Mouse (Mus musculus) common myeloid progenitor, adult 5-6 weeks (primary cell): ENCODE measurements around the gene Tacr2. TPM values are rescaled to one million over a fixed set of nuclear protein-coding genes. Genes with fewer than 3 reads are reported as not detected.

Experiments used
- ATAC-seq: replicated peaks from 2 replicates; pipeline ENCODE4 v1.8.0; 2016; ENCODE audit warnings: low read depth, mild to moderate bottlenecking, moderate TSS enrichment, inconsistent platforms; ENCODE audit not compliant: poor library complexity, severe bottlenecking
- total RNA-seq: library from RNA; stranded (forward); fragments of 200-1000, 187-1606 nt; gene quantifications from 2 replicates; pipeline ENCODE4 v1.2.3, GENCODE M21; 2017

Gene Tacr2
- total RNA-seq, 1 experiment from 2014 or later: not detected

DNA sequence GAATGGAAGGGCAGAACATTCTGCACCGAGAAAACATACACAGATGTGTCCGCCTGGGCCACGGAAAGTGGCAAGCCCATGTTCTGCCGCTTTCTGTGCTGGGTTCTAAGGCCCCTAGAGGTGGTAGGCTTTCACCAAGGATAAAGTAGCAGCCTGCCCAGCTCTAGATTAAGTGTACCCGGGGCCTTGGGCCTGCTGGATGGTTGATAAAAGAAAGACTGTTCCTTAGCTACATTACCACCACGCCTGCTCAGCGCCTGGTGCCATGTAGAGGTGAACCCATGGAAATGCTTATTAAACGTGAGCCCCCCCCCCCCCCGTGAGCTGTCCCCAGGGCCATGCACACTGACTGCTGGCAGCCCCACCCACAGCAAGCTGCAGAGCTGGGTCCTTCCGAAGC lies 15.0 kb upstream of the Tacr2 start:
- ATAC-seq: peak; percentile 63; the same call in 1 of the 2 replicates

DNA sequence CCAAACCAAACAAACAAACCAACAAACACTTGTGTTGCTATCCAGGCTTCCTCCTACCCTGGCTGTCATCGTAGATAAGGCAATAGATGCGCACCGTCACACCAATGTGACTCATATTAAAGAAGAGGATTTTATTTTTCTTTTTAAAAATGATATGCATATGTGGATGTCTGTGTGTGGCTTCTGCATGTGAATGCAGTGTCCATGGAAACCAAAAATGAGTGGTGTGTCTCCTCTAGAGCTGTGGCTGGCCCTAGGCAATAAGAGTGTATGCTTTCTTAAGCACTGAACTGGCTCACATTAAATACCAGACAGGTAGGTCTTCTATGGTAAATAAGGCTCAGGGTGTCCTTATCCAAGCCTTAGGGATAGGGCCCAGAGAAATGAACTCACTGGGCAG lies 13.6 kb upstream of the Tacr2 start:
- ATAC-seq: no peak

DNA sequence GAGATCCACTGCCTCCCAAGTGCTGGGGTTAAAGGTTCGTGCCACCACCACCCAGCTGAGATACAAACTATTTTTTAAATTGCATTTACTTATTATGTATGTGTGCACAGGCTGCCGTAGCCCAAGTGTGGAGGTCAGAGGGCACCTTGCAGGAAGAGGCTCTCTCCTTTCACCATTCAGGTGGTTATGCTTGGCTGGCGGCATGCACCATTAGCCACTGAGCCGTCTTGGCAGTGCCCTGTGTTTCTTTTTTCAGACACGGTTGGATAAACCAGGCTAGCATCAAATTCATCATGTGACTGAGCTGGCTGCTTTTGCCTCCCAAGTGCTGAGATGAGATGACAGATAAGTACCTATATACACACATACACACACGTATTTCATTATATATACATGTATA lies 13.0 kb upstream of the Tacr2 start:
- ATAC-seq: no peak

DNA sequence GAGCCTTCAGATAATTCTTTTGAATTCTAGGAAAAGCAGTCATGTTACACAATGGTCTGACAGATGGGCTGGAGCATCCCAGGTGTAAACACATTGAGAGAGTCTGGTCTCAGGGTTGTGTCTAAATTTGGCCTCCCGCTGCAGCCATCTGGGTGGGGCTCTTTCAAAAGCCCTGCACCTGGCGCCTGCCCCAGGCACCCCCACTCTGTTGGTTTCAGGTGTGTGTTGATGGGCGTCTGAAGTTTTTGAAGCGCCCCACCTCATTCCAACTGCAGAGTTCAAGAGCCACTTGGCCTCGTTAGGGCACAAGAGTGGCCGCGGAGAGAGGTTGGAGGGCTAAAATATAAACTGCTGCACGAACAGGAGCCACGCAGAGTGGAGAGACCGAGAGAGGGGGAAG lies 9.9 kb upstream of the Tacr2 start:
- ATAC-seq: no peak

DNA sequence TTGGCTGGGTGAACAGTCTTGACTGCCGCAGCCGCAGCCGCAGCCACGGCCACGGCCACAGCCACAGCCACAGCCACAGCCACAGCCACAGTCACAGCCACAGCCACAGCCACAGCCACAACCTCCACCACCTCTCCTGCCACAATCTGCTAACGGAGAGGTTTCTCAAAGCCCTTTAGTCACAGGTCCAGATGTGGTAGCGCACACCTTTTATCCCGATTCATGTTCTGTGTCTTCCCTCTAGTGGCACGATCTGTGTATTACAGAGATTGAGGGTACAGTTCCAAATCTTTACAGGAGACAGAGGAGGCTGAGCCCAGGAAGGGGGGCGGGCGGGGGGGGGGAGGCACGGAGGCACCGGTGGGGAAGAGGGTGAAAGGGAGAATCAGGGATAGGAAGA lies 9.3 kb upstream of the Tacr2 start:
- ATAC-seq: peak; percentile 64; the same call in 1 of the 2 replicates

DNA sequence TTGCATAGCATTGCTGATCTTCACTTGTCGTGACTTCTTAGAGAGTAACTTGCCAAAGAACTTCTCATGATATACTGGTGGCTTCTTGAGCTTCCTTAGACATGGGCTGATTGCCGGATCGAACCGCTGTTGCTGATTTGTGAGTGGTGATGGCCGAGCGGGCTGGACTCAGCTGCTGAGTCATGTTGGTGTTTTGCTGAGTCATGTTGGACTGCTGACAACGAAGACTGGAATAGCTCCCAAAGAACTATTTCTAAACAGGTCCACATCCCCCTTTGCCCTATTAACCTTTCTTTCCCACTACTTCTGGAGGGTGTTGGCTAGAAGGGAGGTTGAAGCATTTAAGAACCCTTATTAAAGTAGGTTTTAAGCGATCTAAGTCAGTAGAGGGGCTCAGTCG lies 8.2 kb upstream of the Tacr2 start:
- ATAC-seq: no peak

DNA sequence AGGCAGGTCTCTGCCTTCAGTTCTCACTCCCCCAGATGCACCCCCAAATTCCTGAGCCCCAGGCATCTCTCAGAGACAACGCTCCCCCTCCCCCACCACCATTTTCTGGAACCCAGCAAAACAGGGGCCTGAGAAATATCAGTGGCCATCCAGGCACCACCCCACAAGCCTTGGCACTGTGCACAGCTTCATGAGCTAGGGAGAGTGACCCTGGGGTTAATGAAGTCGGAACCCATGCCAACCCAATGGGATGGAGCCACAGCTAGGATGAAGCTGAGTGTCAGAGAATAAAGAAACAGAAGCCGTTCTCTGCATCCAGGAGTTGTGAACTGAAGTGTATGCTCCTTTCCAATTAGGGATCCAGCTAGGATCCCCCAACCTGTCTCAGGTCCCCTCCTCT lies 5.1 kb upstream of the Tacr2 start:
- ATAC-seq: no peak

DNA sequence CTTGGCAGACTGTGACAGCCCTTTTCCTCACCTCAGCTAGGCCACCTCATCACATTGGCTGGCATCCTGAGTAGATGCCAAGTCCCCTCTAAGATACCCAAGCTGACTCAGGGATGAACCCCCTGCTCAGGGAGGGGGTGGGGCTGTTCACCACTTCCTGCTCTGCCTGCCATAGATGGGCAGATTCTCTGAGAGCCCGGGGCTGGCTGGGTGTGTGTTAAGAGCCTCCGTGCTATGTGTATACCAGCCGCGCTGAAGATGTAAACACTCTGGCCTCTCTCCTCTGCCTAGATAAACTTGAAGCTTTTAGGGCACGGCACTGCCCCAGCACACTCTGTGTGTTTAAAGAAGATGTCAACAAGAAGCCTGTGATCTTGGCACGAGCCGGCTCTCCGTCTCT lies 4.4 kb upstream of the Tacr2 start:
- ATAC-seq: peak; percentile 81

DNA sequence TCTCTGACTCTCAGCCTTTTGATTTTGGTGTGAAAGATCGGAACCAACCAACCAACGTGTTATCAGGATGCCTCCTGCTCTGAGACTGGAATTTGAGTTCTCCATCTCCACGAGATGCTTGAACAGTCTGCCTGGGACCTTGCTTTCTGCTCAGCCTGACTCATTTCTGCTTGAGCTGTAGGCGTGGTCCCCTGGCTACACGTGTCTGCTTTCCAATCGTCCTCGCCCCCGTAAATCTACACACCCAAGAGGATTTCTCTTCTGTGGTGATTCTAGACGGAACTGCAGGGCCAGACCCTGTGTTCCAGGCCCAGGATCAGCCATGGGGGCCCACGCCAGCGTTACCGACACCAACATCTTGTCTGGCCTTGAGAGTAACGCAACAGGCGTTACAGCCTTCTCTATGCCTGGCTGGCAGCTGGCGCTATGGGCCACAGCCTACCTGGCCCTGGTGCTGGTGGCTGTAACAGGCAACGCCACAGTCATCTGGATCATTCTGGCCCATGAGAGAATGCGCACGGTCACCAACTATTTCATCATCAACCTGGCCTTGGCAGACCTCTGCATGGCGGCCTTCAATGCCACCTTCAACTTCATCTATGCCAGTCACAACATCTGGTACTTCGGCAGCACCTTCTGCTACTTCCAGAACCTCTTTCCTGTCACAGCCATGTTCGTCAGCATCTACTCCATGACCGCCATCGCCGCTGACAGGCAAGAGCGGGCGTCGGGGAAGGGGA lies 428 bp downstream of the Tacr2 start:
- ATAC-seq: no peak

DNA sequence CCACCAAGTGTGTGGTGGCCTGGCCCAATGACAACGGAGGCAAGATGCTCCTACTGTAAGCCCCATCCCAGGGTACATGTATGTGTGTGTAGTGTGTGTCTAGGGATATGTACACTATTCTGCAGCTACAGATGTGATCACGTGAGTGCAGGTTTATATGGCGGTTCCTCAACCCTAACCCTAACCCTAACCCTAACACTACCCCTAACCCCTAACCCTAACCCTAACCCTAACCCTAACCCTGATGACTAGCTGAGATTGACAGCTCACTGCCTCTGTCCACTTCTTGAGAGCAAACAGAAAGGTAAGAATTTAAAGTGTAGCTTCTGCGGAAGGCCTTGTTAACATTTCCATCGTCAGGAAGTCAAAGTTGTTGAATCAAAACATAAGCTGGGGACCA lies 6.1 kb downstream of the Tacr2 start:
- ATAC-seq: no peak

DNA sequence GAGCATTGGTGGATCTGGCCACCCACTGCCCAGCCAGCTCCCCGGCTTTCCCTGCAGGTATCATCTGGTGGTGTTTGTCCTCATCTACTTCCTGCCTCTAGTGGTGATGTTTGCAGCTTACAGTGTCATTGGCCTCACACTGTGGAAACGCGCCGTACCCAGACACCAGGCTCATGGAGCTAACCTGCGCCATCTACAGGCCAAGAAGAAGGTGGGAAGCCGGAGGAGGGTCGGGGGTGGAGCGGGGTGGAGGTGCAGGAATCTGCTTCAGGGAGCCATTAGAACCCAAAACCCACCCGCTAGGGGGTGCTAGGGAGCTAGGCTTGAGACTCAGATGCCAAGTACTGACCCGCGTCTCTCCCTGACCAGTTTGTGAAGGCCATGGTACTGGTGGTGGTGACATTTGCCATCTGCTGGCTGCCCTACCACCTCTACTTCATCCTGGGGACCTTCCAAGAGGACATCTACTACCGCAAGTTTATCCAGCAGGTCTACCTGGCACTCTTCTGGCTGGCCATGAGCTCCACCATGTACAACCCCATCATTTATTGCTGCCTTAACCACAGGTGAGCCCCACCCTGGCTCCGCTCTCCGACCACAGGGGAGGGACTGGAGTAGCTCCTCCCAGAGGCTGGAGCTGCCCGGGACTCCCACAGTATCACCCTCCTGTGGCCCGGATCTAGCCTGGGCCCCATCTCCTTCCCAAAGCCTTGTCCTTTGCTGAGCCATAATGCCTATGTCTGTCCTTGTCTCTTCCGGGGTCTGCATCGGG lies 9.1 kb downstream of the Tacr2 start:
- ATAC-seq: peak; percentile 98

DNA sequence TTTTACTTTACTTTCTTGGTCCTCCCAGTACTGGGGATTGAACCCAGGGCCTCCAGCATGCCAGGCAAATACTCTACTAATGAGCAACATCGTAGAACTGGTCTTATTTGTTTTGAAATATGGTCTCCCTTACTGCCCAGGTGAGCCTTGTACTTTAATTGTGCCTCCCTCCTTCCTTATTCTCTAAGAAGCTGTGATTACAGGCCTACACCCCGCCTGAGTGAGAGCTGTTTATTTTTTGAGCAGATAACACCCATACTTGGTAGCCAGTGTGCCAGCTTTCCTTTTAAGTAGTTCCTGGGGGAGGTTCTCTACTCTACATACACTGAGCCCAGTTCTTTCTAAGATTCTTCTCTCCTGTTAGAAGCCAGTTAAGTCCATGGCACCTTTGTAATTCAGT lies 12.1 kb downstream of the Tacr2 start:
- ATAC-seq: no peak

DNA sequence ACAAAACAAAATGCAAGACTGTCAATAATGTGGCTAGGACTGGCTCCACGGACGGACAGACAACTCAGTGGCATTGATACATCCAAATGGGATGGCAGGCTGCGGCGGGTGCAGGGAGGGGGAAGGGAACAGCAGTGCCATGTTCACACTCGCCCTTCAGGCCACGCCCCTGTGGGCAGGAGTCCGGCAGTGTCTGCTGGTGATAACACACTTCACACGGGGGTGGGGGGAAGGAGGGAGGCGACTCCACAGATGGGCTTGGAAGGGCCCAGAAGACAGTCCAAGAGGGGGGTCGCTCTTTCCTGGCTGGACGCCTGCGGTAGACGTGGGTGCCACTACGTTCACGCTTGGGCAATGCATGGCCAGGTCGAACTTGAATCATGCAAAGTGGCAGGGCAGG lies 17.0 kb downstream of the Tacr2 start:
- no peak for ATAC-seq

DNA sequence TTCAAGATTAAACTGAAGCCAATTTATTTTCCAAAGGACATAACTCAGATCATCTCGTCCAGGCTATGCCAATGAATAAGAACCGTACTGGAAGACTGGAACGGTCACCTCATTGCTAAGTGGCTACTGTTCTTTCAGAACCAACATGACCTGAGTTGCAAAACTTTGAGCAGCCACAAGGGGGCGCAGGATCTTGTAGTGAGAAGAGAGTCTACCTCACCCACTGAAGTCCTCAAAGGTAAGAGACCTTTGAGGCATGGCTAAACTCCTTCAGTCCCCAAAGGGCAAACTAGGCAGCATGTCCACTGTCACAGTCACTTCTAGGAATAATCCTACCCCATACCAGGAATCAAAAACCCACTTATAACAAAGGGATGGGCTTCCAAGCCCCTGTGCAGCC lies 23.0 kb downstream of the Tacr2 start:
- ATAC-seq: peak; percentile 76

DNA sequence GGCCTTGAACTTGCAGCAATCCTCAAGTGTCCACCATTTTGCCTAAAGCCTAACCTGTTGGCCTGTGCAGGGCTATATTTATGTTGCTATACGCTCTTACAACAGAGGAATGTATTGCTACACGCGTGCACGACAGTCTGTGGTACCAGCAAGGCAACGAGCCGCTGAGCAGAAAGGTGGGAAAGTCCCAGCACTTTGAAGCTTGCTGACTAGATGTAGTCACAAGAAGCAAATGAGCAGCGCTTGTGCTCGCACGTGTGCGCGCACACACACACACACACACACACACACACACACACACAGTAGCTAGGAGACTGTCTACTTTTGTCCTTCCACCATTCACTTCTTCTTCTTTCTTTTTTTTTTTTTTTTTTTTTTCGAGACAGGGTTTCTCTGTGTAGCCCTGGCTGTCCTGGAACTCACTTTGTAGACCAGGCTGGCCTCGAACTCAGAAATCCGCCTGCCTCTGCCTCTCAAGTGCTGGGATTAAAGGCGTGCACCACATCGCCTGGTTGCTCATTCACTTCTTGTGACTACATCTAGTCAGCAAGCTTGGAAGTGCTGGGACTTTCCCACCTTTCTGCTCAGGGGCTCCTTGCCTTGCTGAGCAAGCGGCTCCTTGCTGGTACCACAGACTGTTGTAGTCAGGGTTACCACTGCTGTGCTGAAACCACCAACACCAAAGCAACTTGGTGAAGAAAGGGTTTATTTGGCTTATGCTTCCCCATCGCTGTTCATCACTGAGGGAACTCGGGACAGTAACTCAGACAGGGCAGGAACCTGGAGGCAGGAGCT lies 25.5 kb downstream of the Tacr2 start:
- ATAC-seq: no peak

DNA sequence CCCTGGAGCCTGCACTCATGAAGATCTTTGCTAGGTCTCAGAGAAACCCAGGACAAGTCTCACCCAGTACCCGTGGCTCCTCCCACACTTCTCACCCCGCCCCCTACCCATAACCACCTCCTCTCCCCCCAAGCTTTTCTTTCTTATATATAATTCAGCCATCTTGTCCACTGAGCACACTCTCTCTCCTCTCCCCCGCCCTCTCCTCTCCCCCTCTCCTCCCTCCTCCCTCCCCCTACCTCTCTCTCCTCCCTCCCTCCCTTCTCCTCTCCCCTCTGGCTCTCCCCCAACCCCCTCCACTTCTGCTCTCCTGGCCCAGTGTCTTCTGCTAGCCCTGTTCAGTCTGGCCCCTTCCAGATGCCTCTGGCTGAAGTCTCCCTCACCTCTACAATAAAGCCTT lies 26.8 kb downstream of the Tacr2 start:
- no peak for ATAC-seq

DNA sequence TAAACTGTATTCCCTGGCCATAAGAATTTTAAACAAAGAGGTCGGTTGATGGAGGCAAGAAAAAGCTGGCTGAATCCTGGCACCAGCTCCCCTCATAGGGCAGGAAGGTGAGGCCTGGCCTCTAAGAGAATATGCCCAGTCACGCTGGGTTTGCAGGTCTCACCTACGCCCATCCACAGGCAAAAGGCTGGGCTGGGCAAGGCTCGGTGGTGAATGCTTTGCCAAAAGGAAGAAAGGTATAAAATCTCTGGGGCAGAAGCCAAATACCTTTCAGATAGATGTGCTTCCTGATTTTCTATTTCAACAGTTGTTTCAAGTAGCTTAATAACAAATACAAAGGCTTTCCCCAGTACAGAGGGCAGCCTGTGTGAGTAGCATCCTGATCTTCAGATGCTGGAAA lies 27.4 kb downstream of the Tacr2 start:
- ATAC-seq: no peak

DNA sequence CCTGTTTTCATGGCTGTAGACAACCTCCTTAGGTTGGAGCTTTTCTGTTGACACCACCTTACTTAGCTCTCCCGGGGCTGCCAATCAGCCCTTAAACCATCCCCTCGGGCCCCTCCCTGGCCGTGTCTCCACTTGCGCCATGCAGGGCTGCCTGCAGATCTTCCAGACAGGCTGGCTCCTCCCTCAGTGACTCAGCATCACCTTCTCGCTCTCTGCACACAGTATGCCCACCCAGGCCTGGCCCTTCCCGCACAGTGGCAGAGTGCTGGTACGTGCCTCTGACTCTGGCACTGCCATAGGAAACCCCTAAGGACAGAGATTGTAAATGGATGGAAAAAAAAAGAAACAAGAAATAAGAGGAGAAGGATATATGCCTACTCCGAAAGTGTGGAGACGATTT lies 30.5 kb downstream of the Tacr2 start:
- no peak for ATAC-seq

DNA sequence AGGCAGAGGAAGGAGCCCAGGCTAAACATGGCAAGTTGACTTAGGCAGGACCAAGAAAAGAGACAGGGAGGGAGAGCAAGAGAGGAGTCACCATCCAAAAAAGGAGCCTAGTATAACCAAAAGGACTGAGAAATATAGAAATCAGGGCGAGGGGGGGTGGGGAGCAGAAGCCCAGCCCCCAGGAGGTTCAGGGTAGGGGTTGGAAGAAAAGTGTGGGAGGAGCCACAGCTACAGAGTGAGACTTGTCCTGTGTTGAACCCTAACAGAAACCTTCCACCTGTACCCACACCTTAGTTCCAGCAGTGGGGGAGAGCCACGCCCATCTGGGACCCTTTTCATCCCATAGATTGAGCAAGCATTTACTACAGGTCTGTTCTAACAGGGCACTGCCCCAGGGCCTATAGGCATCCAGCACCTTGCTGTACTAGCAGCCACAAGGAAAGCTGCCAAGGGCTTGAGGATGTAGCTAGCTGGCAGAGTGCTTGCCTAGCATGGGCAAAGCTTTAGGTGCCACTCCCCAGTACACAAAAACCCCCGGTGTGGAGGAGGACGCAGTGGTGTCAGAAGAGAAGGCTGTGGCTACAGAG lies 31.1 kb downstream of the Tacr2 start:
- no peak for ATAC-seq

DNA sequence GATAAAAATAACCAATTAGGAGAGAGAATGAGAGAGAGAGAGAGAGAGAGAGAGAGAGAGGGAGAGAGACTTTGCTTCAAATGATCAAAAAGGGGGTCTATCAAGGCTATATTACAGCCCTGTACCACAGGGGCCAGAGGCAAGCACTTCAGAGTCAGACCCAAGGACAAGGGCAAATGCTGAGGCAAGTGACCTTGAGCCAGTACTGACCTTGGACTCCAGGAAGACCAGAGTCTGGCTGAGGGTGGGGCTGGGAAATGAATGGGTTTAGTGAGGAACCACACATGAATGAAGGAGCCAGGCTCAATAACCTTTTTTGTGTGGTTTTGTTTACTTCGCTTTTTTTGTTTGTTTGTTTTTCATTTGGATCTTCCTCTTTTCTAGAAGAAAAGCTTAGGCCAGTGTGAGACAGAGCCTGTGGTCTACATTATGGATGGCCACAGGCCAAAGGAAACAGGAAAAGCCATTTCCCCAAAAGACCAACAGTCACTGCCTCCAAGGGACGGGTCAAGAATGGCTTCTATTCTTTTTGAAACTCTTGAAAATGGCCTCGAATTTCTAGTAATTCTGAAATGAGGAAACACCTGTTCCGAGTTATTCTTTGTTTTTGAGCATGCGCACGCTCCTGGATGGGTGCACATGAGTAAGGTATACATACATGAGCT lies 35.4 kb downstream of the Tacr2 start:
- ATAC-seq: peak; percentile 71; the same call in 1 of the 2 replicates
